Mouse (Mus musculus) C2C12 (cell line): ENCODE data around the gene Lrmda.

ENCODE experiments used
- CEBPB ChIP-seq: IDR thresholded peaks from one replicate; pipeline ENCODE4 v1.6.1; 2011; ENCODE audit warnings: low read depth, mild to moderate bottlenecking, control low read depth, moderate library complexity
- CTCF ChIP-seq: IDR thresholded peaks from one replicate; pipeline ENCODE4 v1.5.1; 2011; ENCODE audit not compliant: control insufficient read depth, insufficient read depth, insufficient read length
- FOSL1 ChIP-seq: IDR thresholded peaks from one replicate; pipeline ENCODE4 v1.8.0; 2011; ENCODE audit warnings: mild to moderate bottlenecking, low read length; ENCODE audit not compliant: poor library complexity, insufficient read depth, severe bottlenecking
- MAX ChIP-seq: IDR thresholded peaks from one replicate; pipeline ENCODE4 v1.6.1; 2011; ENCODE audit warnings: mild to moderate bottlenecking, control low read depth

DNA sequence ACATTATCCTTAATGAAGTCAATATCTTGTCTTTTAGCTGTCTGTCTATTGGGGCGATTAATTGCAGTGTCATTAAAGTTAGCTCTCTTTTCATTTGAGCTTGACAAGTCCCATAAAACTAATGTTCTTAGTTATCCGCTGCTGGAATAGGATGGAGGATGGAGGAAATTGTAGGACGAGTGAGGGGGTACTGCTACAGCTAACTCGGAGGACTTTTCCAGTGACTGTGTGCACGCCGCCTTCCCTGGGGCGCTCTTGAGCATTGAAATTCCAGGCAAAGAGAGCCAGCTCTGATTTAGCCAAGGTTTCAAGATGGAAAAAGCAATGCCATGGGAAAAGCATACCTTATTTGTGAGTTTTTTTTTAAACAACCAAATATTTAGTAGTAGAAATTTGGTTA is 453.9 kb downstream of the Lrmda start:
- TF ChIP-seq CTCF (no peak), CEBPB (no peak), MAX (no peak), FOSL1 (no peak)
